In genomic region chr10:49322413-49322812, GRCm38 (mm10) we compare ENCODE assay signal across 17 mouse cellular contexts.
A peak's percentile ranks its signal among the peaks of the same experiment; 100 is the strongest.
DNase-seq lines count a peak whose midpoint lies in the region; ATAC-seq and TF ChIP-seq lines count a peak whose summit lies in the region.
"Had no signal": no experiment of that assay in that cellular context is flagged by ENCODE, and none has a peak within 500 bp of the region (broad histone marks: within the 10 kb centered on the region; RNA-seq: fewer than 3 reads in every experiment).

No protein-coding gene starts in this region.

- H3K27ac ChIP-seq in lung, embryonic 14.5 days (ENCODE audit: low read depth) = no peak overlapping the region
- H3K27ac ChIP-seq in forebrain, embryonic 12.5 days = 0 out of 2 replicates have a peak overlapping the region, but pooled peaks have one; percentile 19
- H3K27ac ChIP-seq: embryonic facial prominence, embryonic 13.5 days; heart, embryonic 10.5 days; limb, embryonic 15.5 days had no signal

- H3K4me2 ChIP-seq in lung, embryonic 14.5 days = no peak overlapping the region
- H3K4me2 ChIP-seq in forebrain, embryonic 12.5 days = no peak overlapping the region
- H3K4me2 ChIP-seq: embryonic facial prominence, embryonic 13.5 days; limb, embryonic 15.5 days had no signal

- no peaks in the 10 kb centered on the region for H3K9me3 ChIP-seq in lung, embryonic 14.5 days (ENCODE audit: low read depth, low read length)
- H3K9me3 ChIP-seq in forebrain, embryonic 12.5 days = no peaks in the 10 kb centered on the region
- H3K9me3 ChIP-seq: embryonic facial prominence, embryonic 13.5 days; heart, embryonic 10.5 days; limb, embryonic 15.5 days had no signal

- DNase-seq in lung, embryonic 14.5 days = peak; percentile 0
- DNase-seq in lung, adult 2 months = no peak
- DNase-seq in mesoderm, embryonic 11.5 days (ENCODE audit: low read depth, low spot score) = peak; percentile 39
- DNase-seq in retina, postnatal 1 day = peak; percentile 94
- no peak for DNase-seq in gastrocnemius, adult 8-10 months (ENCODE audit: low spot score in 2 of 2)
- no peak for DNase-seq in urinary bladder, adult 18-20 months (ENCODE audit: low spot score in 2 of 2)
- DNase-seq: adrenal gland, postnatal 14 days; cerebellum, adult 11-12 months; kidney, postnatal 14 days; layer of hippocampus, postnatal 36 days; lung, postnatal 14 days; right cerebral cortex, postnatal 25 days had no signal

- H3K4me3 ChIP-seq in lung, embryonic 14.5 days (ENCODE audit: low read depth, low read length) = no peak overlapping the region
- H3K4me3 ChIP-seq in lung, adult 2 months (replicated peaks; ENCODE audit: extremely low read depth, low read depth, low read length) = no peak overlapping the region
- H3K4me3 ChIP-seq in forebrain, embryonic 12.5 days (replicated peaks) = no peak overlapping the region
- H3K4me3 ChIP-seq: embryonic facial prominence, embryonic 13.5 days; heart, embryonic 10.5 days; limb, embryonic 15.5 days had no signal

- no peaks in the 10 kb centered on the region for H3K36me3 ChIP-seq in lung, embryonic 14.5 days (ENCODE audit: insufficient read depth)
- H3K36me3 ChIP-seq in forebrain, embryonic 12.5 days (replicated peaks) = no peaks in the 10 kb centered on the region
- H3K36me3 ChIP-seq: embryonic facial prominence, embryonic 13.5 days; heart, embryonic 10.5 days; limb, embryonic 15.5 days had no signal

- TF ChIP-seq POLR2A in lung, adult 2 months (IDR thresholded peaks at IDR 0.05; ENCODE audit: borderline replicate concordance, extremely low read depth, low read depth, low read length) = no peak

- TF ChIP-seq CTCF in lung, embryonic 14.5 days (IDR thresholded peaks at IDR 0.05; ENCODE audit: low read depth) = no peak
- TF ChIP-seq CTCF in lung, adult 2 months (IDR thresholded peaks at IDR 0.05; ENCODE audit: insufficient read depth, low read length) = no peak

- H3K9ac ChIP-seq in lung, embryonic 14.5 days = no peak overlapping the region
- H3K9ac ChIP-seq in forebrain, embryonic 12.5 days = no peak overlapping the region
- H3K9ac ChIP-seq: embryonic facial prominence, embryonic 13.5 days; limb, embryonic 15.5 days had no signal

- H3K27me3 ChIP-seq in lung, embryonic 14.5 days (ENCODE audit: insufficient read depth, low read length) = no peaks in the 10 kb centered on the region
- no peaks in the 10 kb centered on the region for H3K27me3 ChIP-seq in forebrain, embryonic 12.5 days
- H3K27me3 ChIP-seq: embryonic facial prominence, embryonic 13.5 days; limb, embryonic 15.5 days had no signal

- no peak for ATAC-seq in lung, embryonic 14.5 days (ENCODE audit: insufficient read depth)
- peak; percentile 89 for ATAC-seq in forebrain, embryonic 12.5 days (ENCODE audit: low FRiP score)
- ATAC-seq in erythroid progenitor cell, adult 5-6 weeks (replicated peaks; ENCODE audit: low FRiP score, poor library complexity, severe bottlenecking) = no peak

- no peaks in the 10 kb centered on the region for H3K4me1 ChIP-seq in lung, embryonic 14.5 days (ENCODE audit: insufficient read depth)
- H3K4me1 ChIP-seq in lung, adult 2 months (ENCODE audit: control insufficient read depth, insufficient read depth, low read length) = no peaks in the 10 kb centered on the region
- no peaks in the 10 kb centered on the region; the same call in 1 of the 2 replicates for H3K4me1 ChIP-seq in forebrain, embryonic 12.5 days
- H3K4me1 ChIP-seq: embryonic facial prominence, embryonic 13.5 days; heart, embryonic 10.5 days; limb, embryonic 15.5 days had no signal

Comparison
In these comparisons a context has a peak if more than half of its experiments do, and no peak if none do; other contexts are left out.
1. DNase-seq: peak in lung, embryonic 14.5 days (single experiment), mesoderm, embryonic 11.5 days (single experiment) and retina, postnatal 1 day (single experiment); none in lung, adult 2 months (single experiment), gastrocnemius, adult 8-10 months (0 of 2) and urinary bladder, adult 18-20 months (0 of 2).